ENCODE assay signal across 8 mouse cellular contexts in genomic region chr19:16956319-16956718, GRCm38 (mm10). TPM values are rescaled to one million over a fixed set of nuclear protein-coding genes. Genes with fewer than 3 reads are reported as not detected.
A peak's percentile ranks its signal among the peaks of the same experiment; 100 is the strongest.
DNase-seq lines count a peak whose midpoint lies in the region; ATAC-seq and TF ChIP-seq lines count a peak whose summit lies in the region.

No protein-coding gene starts in this region.

- no peak overlapping the region for H3K27ac ChIP-seq in lung, postnatal 0 days (ENCODE audit: low read length)
- H3K27ac ChIP-seq in forebrain, embryonic 15.5 days (replicated peaks) = no peak overlapping the region
- no peak overlapping the region for H3K27ac ChIP-seq in liver, embryonic 13.5 days
- no peak overlapping the region for H3K27ac ChIP-seq in stomach, embryonic 16.5 days (ENCODE audit: low read length)
- no peak overlapping the region for H3K27ac ChIP-seq in thymus, adult 2 months (ENCODE audit: control insufficient read depth, insufficient read depth, low read length)

- H3K9ac ChIP-seq in lung, postnatal 0 days (replicated peaks; ENCODE audit: low read depth) = no peak overlapping the region
- peak overlapping the region; percentile 42 for H3K9ac ChIP-seq in forebrain, embryonic 15.5 days (replicated peaks)
- H3K9ac ChIP-seq in liver, embryonic 13.5 days = 0 out of 2 replicates have a peak overlapping the region, but pooled peaks have one; percentile 13
- H3K9ac ChIP-seq in stomach, embryonic 16.5 days (ENCODE audit: low read length) = peak overlapping the region; percentile 62

- no peak for DNase-seq in lung, postnatal 0 days (ENCODE audit: low spot score)
- DNase-seq in lung, postnatal 14 days = no peak
- no peak for DNase-seq in liver, embryonic 13.5 days
- no peak for DNase-seq in adrenal gland, postnatal 4 days (ENCODE audit: low spot score in 2 of 2)
- no peak for DNase-seq in thymus, adult 2 months
- no peak for DNase-seq in frontal cortex, postnatal 25 days (ENCODE audit: low spot score in 2 of 2)

- ATAC-seq in lung, postnatal 0 days = no peak
- ATAC-seq in forebrain, embryonic 15.5 days (replicated peaks) = peak; percentile 38
- peak; percentile 43 for ATAC-seq in liver, embryonic 13.5 days (ENCODE audit: low read depth)
- ATAC-seq in stomach, embryonic 16.5 days (ENCODE audit: insufficient read depth, low FRiP score) = peak; percentile 14; the same call in 1 of the 2 replicates

- peak overlapping the region; percentile 57 for H3K4me2 ChIP-seq in lung, postnatal 0 days (replicated peaks; ENCODE audit: low read depth, low read length)
- H3K4me2 ChIP-seq in forebrain, embryonic 15.5 days (replicated peaks) = peak overlapping the region; percentile 89
- H3K4me2 ChIP-seq in liver, embryonic 13.5 days = peak overlapping the region; percentile 62
- H3K4me2 ChIP-seq in stomach, embryonic 16.5 days (ENCODE audit: low read depth, low read length) = peak overlapping the region; percentile 85

- no peak for TF ChIP-seq EP300 in lung, postnatal 0 days (IDR thresholded peaks at IDR 0.05)

- no peaks in the 10 kb centered on the region for H3K9me3 ChIP-seq in lung, postnatal 0 days (ENCODE audit: low read length)
- H3K9me3 ChIP-seq in forebrain, embryonic 15.5 days = no peaks in the 10 kb centered on the region
- H3K9me3 ChIP-seq in liver, embryonic 13.5 days (replicated peaks) = no peaks in the 10 kb centered on the region
- H3K9me3 ChIP-seq in stomach, embryonic 16.5 days (replicated peaks; ENCODE audit: control insufficient read depth, low read length) = no peaks in the 10 kb centered on the region

- no peak for TF ChIP-seq POLR2A in thymus, adult 2 months (IDR thresholded peaks at IDR 0.05; ENCODE audit: control insufficient read depth, extremely low read depth, insufficient read depth, low read length, poor library complexity)

- H3K27me3 ChIP-seq in lung, postnatal 0 days (replicated peaks; ENCODE audit: insufficient read depth, low read length) = 0 out of 2 replicates have a peak, but pooled peaks cover 6% of the 10 kb centered on the region
- H3K27me3 ChIP-seq in forebrain, embryonic 15.5 days = peaks cover 9% of the 10 kb centered on the region
- H3K27me3 ChIP-seq in liver, embryonic 13.5 days = peaks cover 48% of the 10 kb centered on the region
- H3K27me3 ChIP-seq in stomach, embryonic 16.5 days (ENCODE audit: control insufficient read depth, insufficient read depth, low read length) = peaks cover 25% of the 10 kb centered on the region
- no peaks in the 10 kb centered on the region; the same call in 1 of the 2 replicates for H3K27me3 ChIP-seq in thymus, adult 2 months (ENCODE audit: control insufficient read depth, insufficient read depth, low read length)

- no peak for TF ChIP-seq CTCF in lung, postnatal 0 days (IDR thresholded peaks at IDR 0.05)
- TF ChIP-seq CTCF in thymus, adult 2 months (IDR thresholded peaks at IDR 0.05; ENCODE audit: borderline replicate concordance, control insufficient read depth, extremely low read depth, insufficient read depth, low read length, poor library complexity) = no peak

- H3K4me3 ChIP-seq in lung, postnatal 0 days (ENCODE audit: low read depth, low read length) = peak overlapping the region; percentile 17; the same call in 1 of the 2 replicates
- peak overlapping the region; percentile 46 for H3K4me3 ChIP-seq in forebrain, embryonic 15.5 days
- peak overlapping the region; percentile 41 for H3K4me3 ChIP-seq in liver, embryonic 13.5 days (replicated peaks)
- peak overlapping the region; percentile 48 for H3K4me3 ChIP-seq in stomach, embryonic 16.5 days (replicated peaks; ENCODE audit: low read length)
- no peak overlapping the region for H3K4me3 ChIP-seq in thymus, adult 2 months (ENCODE audit: control insufficient read depth, insufficient read depth, low read length)

- 2% methylated on average over 7 of the region's 7 CpGs for WGBS in lung, postnatal 0 days
- under 1% methylated on average over 7 of the region's 7 CpGs for WGBS in forebrain, embryonic 15.5 days
- WGBS in liver, embryonic 13.5 days (ENCODE audit: insufficient replicate concordance) = 4% methylated on average over 7 of the region's 7 CpGs
- WGBS in stomach, embryonic 16.5 days = under 1% methylated on average over 7 of the region's 7 CpGs
- WGBS in thymus, adult 2 months = 6% methylated on average over 7 of the region's 7 CpGs

- H3K36me3 ChIP-seq in lung, postnatal 0 days (ENCODE audit: insufficient read depth, low read length) = no peaks in the 10 kb centered on the region
- H3K36me3 ChIP-seq in forebrain, embryonic 15.5 days = no peaks in the 10 kb centered on the region
- no peaks in the 10 kb centered on the region for H3K36me3 ChIP-seq in liver, embryonic 13.5 days
- H3K36me3 ChIP-seq in stomach, embryonic 16.5 days (ENCODE audit: control insufficient read depth, insufficient read depth, low read length) = no peaks in the 10 kb centered on the region
- H3K36me3 ChIP-seq in thymus, adult 2 months (ENCODE audit: control insufficient read depth, insufficient read depth, low read length) = no peaks in the 10 kb centered on the region

- H3K4me1 ChIP-seq in lung, postnatal 0 days (ENCODE audit: insufficient read depth, low read depth, low read length) = peaks cover 8% of the 10 kb centered on the region
- H3K4me1 ChIP-seq in forebrain, embryonic 15.5 days = peaks cover 15% of the 10 kb centered on the region
- peaks cover 14% of the 10 kb centered on the region for H3K4me1 ChIP-seq in liver, embryonic 13.5 days (replicated peaks)
- peaks cover 7% of the 10 kb centered on the region; the same call in 1 of the 2 replicates for H3K4me1 ChIP-seq in stomach, embryonic 16.5 days (ENCODE audit: control insufficient read depth, insufficient read depth, low read length)
- H3K4me1 ChIP-seq in thymus, adult 2 months (replicated peaks; ENCODE audit: control insufficient read depth, insufficient read depth, low read length) = no peaks in the 10 kb centered on the region

RNA-seq across cellular contexts. Expression of gene Prune2, which starts 0.4 kb away (rescaled TPM):
- polyA plus RNA-seq in lung, postnatal 0 days (2015; fragmentation: Nextera tagmentation; extraction: Ambion mirVana) = 0.73 and 0.76 TPM in 2 replicates
- 2.6 and 3.2 TPM in 2 replicates for polyA plus RNA-seq in forebrain, embryonic 15.5 days (2015; fragmentation: Nextera tagmentation; extraction: Ambion mirVana)
- 0.55 and 0.64 TPM in 2 replicates for polyA plus RNA-seq in liver, embryonic 13.5 days (2015; fragmentation: Nextera tagmentation; extraction: Ambion mirVana)
- polyA plus RNA-seq in stomach, embryonic 16.5 days (2015; fragmentation: Nextera tagmentation; extraction: Ambion mirVana) = 2.4 and 2.9 TPM in 2 replicates
- 10 to 100 TPM; 20.3 to 22.9 TPM for total RNA-seq in adrenal gland, postnatal 4 days (2021)
- 0.47 and 0.84 TPM in 2 replicates for polyA plus RNA-seq in thymus, adult 2 months (2012; rRNA removed)
